Mouse (Mus musculus) liver, embryonic 12.5 days (tissue): ENCODE data around the gene Atp8b4. TPM values are rescaled to one million over a fixed set of nuclear protein-coding genes. Genes with fewer than 3 reads are reported as not detected.

ENCODE experiments used
- ATAC-seq: fragments of 200-750 bp; cut with Nextera tagmentation; 2 replicates; pipeline ENCODE4 v1.8.0; 2017; ENCODE audit warnings: moderate number of reproducible peaks, mild to moderate bottlenecking, moderate library complexity
- H3K27ac ChIP-seq: fragments of 300-500 bp; sonication (generic); 2 replicates; pipeline ENCODE4 v1.5.1; 2016; ENCODE audit warnings: mild to moderate bottlenecking
- H3K27me3 ChIP-seq: fragments of 300-500 bp; sonication (generic); replicated peaks from 2 replicates; pipeline ENCODE4 v1.6.1; 2016; ENCODE audit warnings: mild to moderate bottlenecking, moderate library complexity
- H3K36me3 ChIP-seq: fragments of 300-500 bp; sonication (generic); 2 replicates; pipeline ENCODE4 v1.6.1; 2016; ENCODE audit warnings: mild to moderate bottlenecking, moderate library complexity
- H3K4me1 ChIP-seq: fragments of 300-500 bp; sonication (generic); 2 replicates; pipeline ENCODE4 v1.6.1; 2016
- H3K4me2 ChIP-seq: fragments of 300-500 bp; sonication (generic); 2 replicates; pipeline ENCODE4 v1.6.1; 2016; ENCODE audit warnings: mild to moderate bottlenecking, moderate library complexity
- H3K4me3 ChIP-seq: fragments of 300-500 bp; sonication (generic); 2 replicates; pipeline ENCODE4 v1.5.1; 2016; ENCODE audit warnings: mild to moderate bottlenecking, moderate library complexity
- H3K9ac ChIP-seq: fragments of 300-500 bp; sonication (generic); 2 replicates; pipeline ENCODE4 v1.6.1; 2016; ENCODE audit warnings: mild to moderate bottlenecking, moderate library complexity
- H3K9me3 ChIP-seq: fragments of 300-500 bp; sonication (generic); replicated peaks from 2 replicates; pipeline ENCODE4 v1.6.1; 2016; ENCODE audit warnings: mild to moderate bottlenecking, moderate library complexity
- whole genome bisulfite sequencing: fragments of 180-500 bp; shearing (Covaris S2); methylation state at CpG from one replicate; pipeline ENCODE4 v1.1.7; 2016; ENCODE audit not compliant: insufficient replicate concordance; 5-methylcytosine and 5-hydroxymethylcytosine counted together
- polyA plus RNA-seq: library from polyadenylated mRNA; unstranded; fragments of >200 nt; fragmentation: Nextera tagmentation; extraction: Ambion mirVana; gene quantifications from 2 replicates; pipeline ENCODE4 v1.2.1, GENCODE M21; 2016

Atp8b4 gene
- polyA plus RNA-seq, 1 experiment from 2014 or later, result 2.2 TPM

GRCm38 (mm10) chr2:126369815-126370214 is 130.7 kb downstream of the Atp8b4 start:
- no peak overlapping the region for H3K9ac ChIP-seq
- WGBS, result 9% methylated on average over 4 of the region's 4 CpGs
- no peaks in the 10 kb centered on the region for H3K9me3 ChIP-seq
- H3K4me1 ChIP-seq, result no peaks in the 10 kb centered on the region; the same call in 1 of the 2 replicates
- no peak for ATAC-seq
- no peaks in the 10 kb centered on the region for H3K27me3 ChIP-seq
- no peak overlapping the region for H3K27ac ChIP-seq
- no peaks in the 10 kb centered on the region for H3K36me3 ChIP-seq
- H3K4me3 ChIP-seq, result no peak overlapping the region
- H3K4me2 ChIP-seq, result no peak overlapping the region

- no peak overlapping the region for H3K4me2 ChIP-seq
- H3K4me1 ChIP-seq, result peaks cover 18% of the 10 kb centered on the region
- no peaks in the 10 kb centered on the region for H3K9me3 ChIP-seq
- H3K4me3 ChIP-seq, result no peak overlapping the region
- ATAC-seq, result peak; percentile 55; the same call in 1 of the 2 replicates
- 73% methylated on average over 14 of the region's 14 CpGs for WGBS
- H3K27ac ChIP-seq, result peak overlapping the region; percentile 27; the same call in 1 of the 2 replicates
- H3K9ac ChIP-seq, result no peak overlapping the region
- H3K36me3 ChIP-seq, result no peaks in the 10 kb centered on the region
- no peaks in the 10 kb centered on the region for H3K27me3 ChIP-seq
Observed at GRCm38 (mm10) chr2:126363745-126364725, 136.4 kb downstream of the Atp8b4 start.

- H3K4me3 ChIP-seq, result no peak overlapping the region
- no peaks in the 10 kb centered on the region for H3K36me3 ChIP-seq
- H3K9me3 ChIP-seq, result no peaks in the 10 kb centered on the region
- H3K27me3 ChIP-seq, result no peaks in the 10 kb centered on the region
- peaks cover 18% of the 10 kb centered on the region for H3K4me1 ChIP-seq
- ATAC-seq, result peak; percentile 66
- H3K27ac ChIP-seq, result peak overlapping the region; percentile 27; the same call in 1 of the 2 replicates
- WGBS, result 25% methylated on average over 7 of the region's 7 CpGs
- no peak overlapping the region; the same call in 1 of the 2 replicates for H3K4me2 ChIP-seq
- no peak overlapping the region for H3K9ac ChIP-seq
Observed at GRCm38 (mm10) chr2:126363050-126363744, 137.3 kb downstream of the Atp8b4 start.

DNA sequence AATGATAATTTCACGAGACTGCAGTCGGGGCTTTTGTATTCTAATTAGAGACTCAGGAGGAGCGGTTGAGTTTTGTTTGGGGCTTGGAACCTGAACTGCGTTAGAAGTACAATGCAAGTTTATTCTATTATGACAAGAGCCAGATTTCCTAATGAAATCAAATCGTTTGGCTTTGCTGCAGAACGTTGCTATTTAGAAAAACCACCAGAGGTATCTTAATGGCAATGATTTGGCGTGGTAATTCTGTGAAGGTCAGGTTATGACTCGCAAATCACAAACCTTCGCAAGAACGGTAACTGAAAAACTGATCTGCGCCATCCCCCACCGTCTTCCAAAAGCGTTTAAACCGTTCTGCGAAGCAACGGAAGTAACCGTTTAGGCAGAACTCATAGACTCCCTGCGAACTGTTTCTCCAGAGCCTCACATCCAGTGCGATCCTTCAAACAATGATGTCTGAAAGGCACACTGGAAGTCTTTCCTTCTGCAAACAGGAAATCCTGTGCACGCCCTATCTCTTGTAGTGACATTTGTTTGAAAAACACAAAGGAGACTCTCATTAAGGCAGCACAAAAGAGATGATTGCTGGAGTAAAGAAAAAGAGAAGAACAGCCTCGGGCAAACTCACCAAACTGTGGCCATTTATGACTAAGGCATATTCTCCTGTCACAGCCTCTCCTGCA is 139.2 kb downstream of the Atp8b4 start:
- Histone ChIP-seq H3K4me1 (peaks cover 18% of the 10 kb centered on the region), H3K4me3 (no peak overlapping the region), H3K27ac (no peak overlapping the region), H3K9ac (no peak overlapping the region), H3K36me3 (no peaks in the 10 kb centered on the region), H3K27me3 (no peaks in the 10 kb centered on the region), H3K4me2 (no peak overlapping the region; the same call in 1 of the 2 replicates), H3K9me3 (no peaks in the 10 kb centered on the region)
- ATAC-seq, result no peak
- WGBS, result 52% methylated on average over 21 of the region's 21 CpGs

- Histone ChIP-seq H3K9ac (no peak overlapping the region), H3K27ac (no peak overlapping the region), H3K9me3 (no peaks in the 10 kb centered on the region), H3K4me2 (no peak overlapping the region), H3K36me3 (no peaks in the 10 kb centered on the region), H3K4me1 (peaks cover 18% of the 10 kb centered on the region), H3K4me3 (no peak overlapping the region), H3K27me3 (no peaks in the 10 kb centered on the region)
- ATAC-seq, result no peak
- 64% methylated on average over 6 of the region's 6 CpGs for WGBS
Observed at GRCm38 (mm10) chr2:126360688-126361087, 139.8 kb downstream of the Atp8b4 start.

DNA sequence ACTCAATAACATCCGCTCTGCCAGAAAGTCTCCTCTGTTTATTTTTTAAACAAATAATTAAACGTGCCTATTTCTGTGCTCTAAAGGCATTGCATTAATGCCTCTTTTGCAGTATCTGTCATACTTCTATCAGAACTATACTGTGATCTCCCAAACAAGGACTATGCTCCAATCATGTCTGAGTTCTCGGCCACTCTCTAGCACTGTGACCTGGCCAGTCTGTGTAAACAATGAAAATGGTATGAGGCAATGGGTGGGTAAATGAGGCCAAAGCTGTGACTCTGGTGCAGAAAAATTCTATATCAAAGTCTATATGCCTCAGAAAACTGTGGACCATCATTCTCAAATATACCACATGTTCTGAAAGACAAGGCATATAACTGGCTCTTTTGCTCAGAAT is 140.5 kb downstream of the Atp8b4 start:
- H3K4me1 ChIP-seq, result peaks cover 18% of the 10 kb centered on the region
- no peak for ATAC-seq
- H3K36me3 ChIP-seq, result no peaks in the 10 kb centered on the region
- no peaks in the 10 kb centered on the region for H3K27me3 ChIP-seq
- H3K9me3 ChIP-seq, result no peaks in the 10 kb centered on the region
- H3K4me2 ChIP-seq, result no peak overlapping the region
- H3K9ac ChIP-seq, result no peak overlapping the region
- H3K4me3 ChIP-seq, result no peak overlapping the region
- H3K27ac ChIP-seq, result no peak overlapping the region
- WGBS, result 66% methylated on average over 3 of the region's 3 CpGs

- no peaks in the 10 kb centered on the region for H3K36me3 ChIP-seq
- no peak overlapping the region for H3K27ac ChIP-seq
- WGBS, result 72% methylated on average over 1 of the region's 1 CpGs
- no peak overlapping the region for H3K4me2 ChIP-seq
- no peak for ATAC-seq
- H3K4me3 ChIP-seq, result no peak overlapping the region
- no peak overlapping the region for H3K9ac ChIP-seq
- H3K27me3 ChIP-seq, result no peaks in the 10 kb centered on the region
- H3K9me3 ChIP-seq, result no peaks in the 10 kb centered on the region
- H3K4me1 ChIP-seq, result peaks cover 15% of the 10 kb centered on the region
Observed at GRCm38 (mm10) chr2:126359278-126359677, 141.2 kb downstream of the Atp8b4 start.

GRCm38 (mm10) chr2:126358741-126359140 is 141.7 kb downstream of the Atp8b4 start:
- Histone ChIP-seq H3K4me1 (peaks cover 9% of the 10 kb centered on the region), H3K36me3 (no peaks in the 10 kb centered on the region), H3K27ac (no peak overlapping the region), H3K9ac (no peak overlapping the region), H3K4me2 (no peak overlapping the region), H3K9me3 (no peaks in the 10 kb centered on the region), H3K4me3 (no peak overlapping the region), H3K27me3 (no peaks in the 10 kb centered on the region)
- ATAC-seq, result no peak
- 72% methylated on average over 5 of the region's 5 CpGs for WGBS

GRCm38 (mm10) chr2:126355259-126355658 is 145.2 kb downstream of the Atp8b4 start:
- H3K4me2 ChIP-seq, result no peak overlapping the region
- H3K27me3 ChIP-seq, result no peaks in the 10 kb centered on the region
- no peak overlapping the region for H3K4me3 ChIP-seq
- 82% methylated on average over 2 of the region's 2 CpGs for WGBS
- H3K36me3 ChIP-seq, result no peaks in the 10 kb centered on the region
- no peak overlapping the region for H3K27ac ChIP-seq
- H3K9ac ChIP-seq, result no peak overlapping the region
- ATAC-seq, result no peak
- no peaks in the 10 kb centered on the region for H3K9me3 ChIP-seq
- no peaks in the 10 kb centered on the region for H3K4me1 ChIP-seq

- Histone ChIP-seq H3K27me3 (no peaks in the 10 kb centered on the region), H3K27ac (no peak overlapping the region), H3K4me3 (no peak overlapping the region), H3K9ac (no peak overlapping the region), H3K9me3 (no peaks in the 10 kb centered on the region), H3K36me3 (no peaks in the 10 kb centered on the region), H3K4me2 (no peak overlapping the region), H3K4me1 (no peaks in the 10 kb centered on the region)
- ATAC-seq, result no peak
- 70% methylated on average over 1 of the region's 1 CpGs for WGBS
Observed at GRCm38 (mm10) chr2:126351811-126352210, 148.7 kb downstream of the Atp8b4 start.

- Histone ChIP-seq H3K36me3 (no peaks in the 10 kb centered on the region), H3K4me1 (no peaks in the 10 kb centered on the region), H3K9me3 (no peaks in the 10 kb centered on the region), H3K9ac (no peak overlapping the region), H3K27me3 (no peaks in the 10 kb centered on the region), H3K27ac (no peak overlapping the region), H3K4me3 (no peak overlapping the region), H3K4me2 (no peak overlapping the region)
- WGBS, result 47% methylated on average over 3 of the region's 3 CpGs
- ATAC-seq, result peak; percentile 70
Observed at GRCm38 (mm10) chr2:126343026-126343593, 157.4 kb downstream of the Atp8b4 start.
